Mouse (Mus musculus): Measurements from ENCODE around the gene Dlg5. TPM values are rescaled to one million over a fixed set of nuclear protein-coding genes. Genes with fewer than 3 reads are reported as not detected.

Gene Dlg5
- polyA plus RNA-seq, 2 experiments = 0.96 to 2.1 TPM

- no peaks in the 10 kb centered on the region for H3K9me3 ChIP-seq (ENCODE audit: control insufficient read depth, low read length)
- TF ChIP-seq EP300 (IDR thresholded peaks at IDR 0.05; ENCODE audit: low read depth) = no peak
- TF ChIP-seq CTCF (IDR thresholded peaks at IDR 0.05; ENCODE audit: low read depth) = no peak
- no peak overlapping the region for H3K4me3 ChIP-seq (ENCODE audit: insufficient read depth in 1 of 2, low read depth in 2 of 2, low read length in 2 of 2)
- H3K27me3 ChIP-seq (ENCODE audit: control insufficient read depth, insufficient read depth, low read length) = no peaks in the 10 kb centered on the region
- ATAC-seq (ENCODE audit: insufficient read depth) (no peak), DNase-seq (ENCODE audit: low read depth in 3 of 3, low spot score in 3 of 3) (no peak)
- H3K36me3 ChIP-seq (replicated peaks; ENCODE audit: control insufficient read depth, insufficient read depth, low read depth) = no peaks in the 10 kb centered on the region
- 70% methylated on average over 3 of the region's 3 CpGs for WGBS (ENCODE audit: insufficient replicate concordance)
- H3K9ac ChIP-seq (replicated peaks) = no peak overlapping the region
- H3K27ac ChIP-seq = no peak overlapping the region; the same call in 1 of the 2 replicates
- H3K4me1 ChIP-seq (replicated peaks; ENCODE audit: control insufficient read depth in 2 of 2, insufficient read depth in 2 of 2, low read length in 1 of 2) = peaks cover 43 to 60% of the 10 kb centered on the region in 2 experiments
- no peak overlapping the region for H3K4me2 ChIP-seq (ENCODE audit: low read depth)
These were observed 104.0 kb downstream of the Dlg5 start for GRCm38 (mm10) chr14:24141727-24142126.

GRCm38 (mm10) chr14:24140297-24140812 lies 105.4 kb downstream of the Dlg5 start:
- peak; percentile 82 for ATAC-seq (ENCODE audit: insufficient read depth)
- peak; percentile 90 for TF ChIP-seq EP300 (IDR thresholded peaks at IDR 0.05; ENCODE audit: low read depth)
- TF ChIP-seq CTCF (IDR thresholded peaks at IDR 0.05; ENCODE audit: low read depth) = no peak
- Histone ChIP-seq H3K27me3 (ENCODE audit: control insufficient read depth, insufficient read depth, low read length) (no peaks in the 10 kb centered on the region), H3K9ac (replicated peaks) (0 out of 2 replicates have a peak overlapping the region, but pooled peaks have one; percentile 31), H3K4me3 (ENCODE audit: insufficient read depth in 1 of 2, low read depth in 2 of 2, low read length in 2 of 2) (no peak overlapping the region), H3K9me3 (ENCODE audit: control insufficient read depth, low read length) (no peaks in the 10 kb centered on the region), H3K4me2 (ENCODE audit: low read depth) (peak overlapping the region; percentile 49), H3K27ac (peak overlapping the region; percentile 82), H3K4me1 (replicated peaks; ENCODE audit: control insufficient read depth in 2 of 2, insufficient read depth in 2 of 2, low read length in 1 of 2) (peaks cover 43 to 58% of the 10 kb centered on the region in 2 experiments), H3K36me3 (replicated peaks; ENCODE audit: control insufficient read depth, insufficient read depth, low read depth) (no peaks in the 10 kb centered on the region)
- WGBS (ENCODE audit: insufficient replicate concordance) = 22% methylated on average over 8 of the region's 8 CpGs
- DNase-seq (ENCODE audit: low read depth in 3 of 3, low spot score in 3 of 3) = peak; percentile 65 to 70 (median 69)

- H3K9me3 ChIP-seq (ENCODE audit: control insufficient read depth, low read length) = no peaks in the 10 kb centered on the region
- H3K4me1 ChIP-seq (replicated peaks; ENCODE audit: control insufficient read depth in 2 of 2, insufficient read depth in 2 of 2, low read length in 1 of 2) = peaks cover 26 to 32% of the 10 kb centered on the region in 2 experiments
- no peaks in the 10 kb centered on the region for H3K27me3 ChIP-seq (ENCODE audit: control insufficient read depth, insufficient read depth, low read length)
- H3K36me3 ChIP-seq (replicated peaks; ENCODE audit: control insufficient read depth, insufficient read depth, low read depth) = no peaks in the 10 kb centered on the region
- ATAC-seq (ENCODE audit: insufficient read depth) (no peak), DNase-seq (ENCODE audit: low read depth in 3 of 3, low spot score in 3 of 3) (no peak)
- TF ChIP-seq CTCF (IDR thresholded peaks at IDR 0.05; ENCODE audit: low read depth) (no peak), EP300 (IDR thresholded peaks at IDR 0.05; ENCODE audit: low read depth) (no peak)
- no peak overlapping the region for H3K9ac ChIP-seq (replicated peaks)
- H3K4me2 ChIP-seq (ENCODE audit: low read depth) = no peak overlapping the region
- no peak overlapping the region for H3K4me3 ChIP-seq (ENCODE audit: insufficient read depth in 1 of 2, low read depth in 2 of 2, low read length in 2 of 2)
- H3K27ac ChIP-seq = no peak overlapping the region
- WGBS (ENCODE audit: insufficient replicate concordance) = 78% methylated on average over 11 of the region's 11 CpGs
These were observed 108.8 kb downstream of the Dlg5 start for GRCm38 (mm10) chr14:24136908-24137307.

GRCm38 (mm10) chr14:24134623-24135290 lies 111.0 kb downstream of the Dlg5 start:
- ATAC-seq (ENCODE audit: insufficient read depth) (no peak), DNase-seq (ENCODE audit: low read depth in 3 of 3, low spot score in 3 of 3) (no peak)
- no peaks in the 10 kb centered on the region for H3K27me3 ChIP-seq (ENCODE audit: control insufficient read depth, insufficient read depth, low read length)
- no peaks in the 10 kb centered on the region for H3K36me3 ChIP-seq (replicated peaks; ENCODE audit: control insufficient read depth, insufficient read depth, low read depth)
- WGBS (ENCODE audit: insufficient replicate concordance) = 67% methylated on average over 7 of the region's 7 CpGs
- no peak overlapping the region for H3K4me2 ChIP-seq (ENCODE audit: low read depth)
- H3K9me3 ChIP-seq (ENCODE audit: control insufficient read depth, low read length) = no peaks in the 10 kb centered on the region
- peaks cover 6 to 10% of the 10 kb centered on the region in 2 experiments; a peak in 3 of 4 replicates for H3K4me1 ChIP-seq (replicated peaks; ENCODE audit: control insufficient read depth in 2 of 2, insufficient read depth in 2 of 2, low read length in 1 of 2)
- TF ChIP-seq EP300 (IDR thresholded peaks at IDR 0.05; ENCODE audit: low read depth) (no peak), CTCF (IDR thresholded peaks at IDR 0.05; ENCODE audit: low read depth) (0 out of 2 replicates have a peak, but pooled peaks have one; percentile 2)
- no peak overlapping the region for H3K4me3 ChIP-seq (ENCODE audit: insufficient read depth in 1 of 2, low read depth in 2 of 2, low read length in 2 of 2)
- no peak overlapping the region for H3K9ac ChIP-seq (replicated peaks)
- no peak overlapping the region for H3K27ac ChIP-seq

- H3K9ac ChIP-seq (replicated peaks) = no peak overlapping the region
- TF ChIP-seq CTCF (IDR thresholded peaks at IDR 0.05; ENCODE audit: low read depth) (no peak), EP300 (IDR thresholded peaks at IDR 0.05; ENCODE audit: low read depth) (no peak)
- WGBS (ENCODE audit: insufficient replicate concordance) = 71% methylated on average over 8 of the region's 8 CpGs
- no peak overlapping the region for H3K27ac ChIP-seq
- H3K4me3 ChIP-seq (ENCODE audit: insufficient read depth in 1 of 2, low read depth in 2 of 2, low read length in 2 of 2) = no peak overlapping the region
- H3K36me3 ChIP-seq (replicated peaks; ENCODE audit: control insufficient read depth, insufficient read depth, low read depth) = no peaks in the 10 kb centered on the region
- no peak for DNase-seq (ENCODE audit: low read depth in 3 of 3, low spot score in 3 of 3)
- H3K4me2 ChIP-seq (ENCODE audit: low read depth) = no peak overlapping the region
- peaks cover 0 to under 1% of the 10 kb centered on the region in 2 experiments; a peak in 2 of 4 replicates for H3K4me1 ChIP-seq (replicated peaks; ENCODE audit: control insufficient read depth in 2 of 2, insufficient read depth in 2 of 2, low read length in 1 of 2)
- no peaks in the 10 kb centered on the region for H3K9me3 ChIP-seq (ENCODE audit: control insufficient read depth, low read length)
- H3K27me3 ChIP-seq (ENCODE audit: control insufficient read depth, insufficient read depth, low read length) = no peaks in the 10 kb centered on the region
- no peak for ATAC-seq (ENCODE audit: insufficient read depth)
These were observed 111.9 kb downstream of the Dlg5 start for GRCm38 (mm10) chr14:24133801-24134200.
